Mouse (Mus musculus) kidney, adult 2 months (tissue): ENCODE measurements at regions not wholly inside any gene's neighbourhood (a gene's known extent, or its start where the extent isn't known, plus 50 kb on each side); places are given as distances from the start of the nearest gene placed in this dataset.
A peak's percentile ranks its signal among the peaks of the same experiment; 100 is the strongest.
"Not testable (repeated sequence)": the region's sequence is repeated elsewhere in the genome, so short reads cannot be mapped to it uniquely, and the experiment has no call there.

Source experiments
- DNase-seq: peaks from one replicate; pipeline ENCODE4 v3.0.0; 2021
- H3K27ac ChIP-seq: fragments of 200-500 bp; 2 replicates; pipeline ENCODE4 v1.5.1; 2012; ENCODE audit warnings: low read depth, low read length, control low read depth, inconsistent platforms; ENCODE audit not compliant: insufficient read depth
- H3K27me3 ChIP-seq: fragments of 200-500 bp; replicated peaks from 2 replicates; pipeline ENCODE4 v1.6.1; 2012; ENCODE audit warnings: mild to moderate bottlenecking, moderate library complexity, low read length, inconsistent platforms; ENCODE audit not compliant: control insufficient read depth, insufficient read depth
- H3K36me3 ChIP-seq: fragments of 200-500 bp; 2 replicates; pipeline ENCODE4 v1.6.1; 2012; ENCODE audit warnings: mild to moderate bottlenecking, moderate library complexity, low read length, inconsistent platforms; ENCODE audit not compliant: control insufficient read depth, insufficient read depth
- H3K4me1 ChIP-seq: fragments of 200-500 bp; 2 replicates; pipeline ENCODE4 v1.6.1; 2011; ENCODE audit warnings: low read length; ENCODE audit not compliant: control insufficient read depth, insufficient read depth
- H3K4me3 ChIP-seq: fragments of 200-500 bp; 2 replicates; pipeline ENCODE4 v1.5.1; 2011; ENCODE audit warnings: mild to moderate bottlenecking, low read depth, low read length, control low read depth; ENCODE audit not compliant: insufficient read depth
- CTCF ChIP-seq: fragments of 200-500 bp; conservative IDR thresholded peaks from 2 replicates; pipeline ENCODE4 v1.5.1; 2011; ENCODE audit warnings: low read depth, mild to moderate bottlenecking, control low read depth, low read length, moderate library complexity, mixed read lengths; ENCODE audit not compliant: insufficient read depth, insufficient read length
- POLR2A ChIP-seq: fragments of 200-500 bp; IDR thresholded peaks from one replicate; pipeline ENCODE4 v1.6.1; 2011; ENCODE audit warnings: low read depth, low read length, control low read depth
- WGBS: fragments of 180-500 bp; shearing (Covaris S2); methylation state at CpG from one replicate; pipeline ENCODE4 v1.1.7; 2018; 5-methylcytosine and 5-hydroxymethylcytosine counted together

GRCm38 (mm10) chr11:63252968-63253602 lies 124.3 kb downstream of the Pmp22 start:
- no peak overlapping the region for H3K27ac ChIP-seq
- no peak for TF ChIP-seq CTCF
- no peak for TF ChIP-seq POLR2A
- no peak overlapping the region for H3K4me3 ChIP-seq
- no peaks in the 10 kb centered on the region for H3K4me1 ChIP-seq
- no peaks in the 10 kb centered on the region for H3K27me3 ChIP-seq
- no peak for DNase-seq
- no peaks in the 10 kb centered on the region for H3K36me3 ChIP-seq
- WGBS, result 23% methylated on average over 5 of the region's 5 CpGs

GRCm38 (mm10) chr11:63264432-63265061 lies 135.8 kb downstream of the Pmp22 start:
- DNase-seq, result peak; percentile 31
- H3K36me3 ChIP-seq, result no peaks in the 10 kb centered on the region
- TF ChIP-seq POLR2A, result no peak
- TF ChIP-seq CTCF, result peak; percentile 77
- 35% methylated on average over 9 of the region's 9 CpGs for WGBS
- H3K4me1 ChIP-seq, result no peaks in the 10 kb centered on the region
- H3K27ac ChIP-seq, result no peak overlapping the region
- peak overlapping the region; percentile 35; the same call in 1 of the 2 replicates for H3K4me3 ChIP-seq
- no peaks in the 10 kb centered on the region for H3K27me3 ChIP-seq

- H3K36me3 ChIP-seq, H3K4me1 ChIP-seq, H3K27ac ChIP-seq, H3K27me3 ChIP-seq, H3K4me3 ChIP-seq, DNase-seq: not testable (repeated sequence)
- WGBS, result 89% methylated on average over 2 of the region's 2 CpGs
Measured at GRCm38 (mm10) chr11:63266290-63266689, 137.5 kb downstream of the Pmp22 start.

GRCm38 (mm10) chr11:63276641-63277040 lies 147.9 kb downstream of the Pmp22 start:
- TF ChIP-seq POLR2A (no peak), CTCF (no peak)
- H3K4me1 ChIP-seq, result peaks cover 4% of the 10 kb centered on the region; the same call in 1 of the 2 replicates
- H3K27ac ChIP-seq, result no peak overlapping the region
- WGBS, result 88% methylated on average over 5 of the region's 5 CpGs
- no peaks in the 10 kb centered on the region for H3K36me3 ChIP-seq
- no peak overlapping the region for H3K4me3 ChIP-seq
- DNase-seq, result no peak
- H3K27me3 ChIP-seq, result no peaks in the 10 kb centered on the region

- no peak for TF ChIP-seq CTCF
- no peak for TF ChIP-seq POLR2A
- Histone ChIP-seq H3K27ac (peak overlapping the region; percentile 82), H3K4me1 (peaks cover 19% of the 10 kb centered on the region; the same call in 1 of the 2 replicates), H3K36me3 (no peaks in the 10 kb centered on the region), H3K27me3 (no peaks in the 10 kb centered on the region), H3K4me3 (no peak overlapping the region)
- peak; percentile 73 for DNase-seq
- WGBS, result 64% methylated on average over 5 of the region's 5 CpGs
Measured at GRCm38 (mm10) chr11:63281839-63282238, 153.1 kb downstream of the Pmp22 start.

GRCm38 (mm10) chr11:63282541-63282940 lies 153.8 kb downstream of the Pmp22 start:
- Histone ChIP-seq H3K27me3 (no peaks in the 10 kb centered on the region), H3K4me3 (no peak overlapping the region), H3K36me3 (no peaks in the 10 kb centered on the region), H3K4me1 (peaks cover 21% of the 10 kb centered on the region), H3K27ac (peak overlapping the region; percentile 94)
- WGBS, result 53% methylated on average over 10 of the region's 10 CpGs
- TF ChIP-seq POLR2A (no peak), CTCF (no peak)
- DNase-seq, result peak; percentile 89

GRCm38 (mm10) chr11:63286026-63286425 lies 157.2 kb downstream of the Pmp22 start:
- H3K27me3 ChIP-seq, result no peaks in the 10 kb centered on the region
- 31% methylated on average over 2 of the region's 2 CpGs for WGBS
- H3K27ac ChIP-seq, result peak overlapping the region; percentile 53
- no peak overlapping the region for H3K4me3 ChIP-seq
- TF ChIP-seq CTCF, result no peak
- no peak for TF ChIP-seq POLR2A
- DNase-seq, result peak; percentile 64
- H3K4me1 ChIP-seq, result peaks cover 23% of the 10 kb centered on the region
- no peaks in the 10 kb centered on the region for H3K36me3 ChIP-seq

- H3K4me1 ChIP-seq, result peaks cover 15% of the 10 kb centered on the region
- no peak overlapping the region for H3K27ac ChIP-seq
- no peaks in the 10 kb centered on the region for H3K27me3 ChIP-seq
- H3K4me3 ChIP-seq, result no peak overlapping the region
- WGBS, result 18% methylated on average over 2 of the region's 2 CpGs
- peak; percentile 5 for DNase-seq
- TF ChIP-seq CTCF (no peak), POLR2A (no peak)
- no peaks in the 10 kb centered on the region for H3K36me3 ChIP-seq
Measured at GRCm38 (mm10) chr11:63287766-63288165, 159.0 kb downstream of the Pmp22 start.
